Comparison of ENCODE assay signal across 16 mouse cellular contexts in genomic region chr1:149809527-149809926, GRCm38 (mm10).
DNase-seq lines count a peak whose midpoint lies in the region; ATAC-seq and TF ChIP-seq lines count a peak whose summit lies in the region.
"Had no signal": no experiment of that assay in that cellular context is flagged by ENCODE, and none has a peak within 500 bp of the region (broad histone marks: within the 10 kb centered on the region; RNA-seq: fewer than 3 reads in every experiment).

No protein-coding gene starts in this region.

- TF ChIP-seq CTCF in kidney, postnatal 0 days (IDR thresholded peaks at IDR 0.05; ENCODE audit: low read depth): peak; percentile 68
- peak; percentile 78 for TF ChIP-seq CTCF in midbrain, postnatal 0 days (IDR thresholded peaks at IDR 0.05)

- H3K4me2 ChIP-seq in embryonic facial prominence, embryonic 11.5 days (ENCODE audit: low read depth, low read length): no peak overlapping the region
- H3K4me2 ChIP-seq in kidney, postnatal 0 days (ENCODE audit: low read length): no peak overlapping the region
- no peak overlapping the region for H3K4me2 ChIP-seq in midbrain, postnatal 0 days (ENCODE audit: low read depth, low read length, poor library complexity, severe bottlenecking)
- H3K4me2 ChIP-seq: lung, embryonic 15.5 days; neural tube, embryonic 13.5 days had no signal

- H3K4me1 ChIP-seq in embryonic facial prominence, embryonic 11.5 days (ENCODE audit: control insufficient read depth, insufficient read depth, low read length): no peaks in the 10 kb centered on the region
- no peaks in the 10 kb centered on the region for H3K4me1 ChIP-seq in embryonic facial prominence, embryonic 10.5 days
- H3K4me1 ChIP-seq in kidney, postnatal 0 days (replicated peaks; ENCODE audit: insufficient read depth, low read length): no peaks in the 10 kb centered on the region
- H3K4me1 ChIP-seq in midbrain, postnatal 0 days (ENCODE audit: insufficient read depth, low read length): no peaks in the 10 kb centered on the region
- no peaks in the 10 kb centered on the region for H3K4me1 ChIP-seq in midbrain, embryonic 10.5 days
- H3K4me1 ChIP-seq: lung, embryonic 15.5 days; neural tube, embryonic 13.5 days had no signal

- peak; percentile 15 for DNase-seq in embryonic facial prominence, embryonic 11.5 days (ENCODE audit: low spot score)
- DNase-seq in embryonic facial prominence, embryonic 10.5 days (ENCODE audit: low spot score): no peak
- peak; percentile 31 for DNase-seq in kidney, postnatal 0 days (ENCODE audit: low spot score)
- no peak for DNase-seq in kidney, postnatal 36 days
- DNase-seq in midbrain, postnatal 0 days (ENCODE audit: low spot score): peak; percentile 38
- no peak for DNase-seq in midbrain, embryonic 10.5 days (ENCODE audit: low spot score)
- no peak for DNase-seq in ovary, adult 18-20 months (ENCODE audit: low spot score)
- DNase-seq in adrenal gland, postnatal 25 days: no peak
- DNase-seq: adrenal gland, adult 2 months; heart, adult 11 months; heart, postnatal 4 days; layer of hippocampus, adult 9-11 months; left cerebral cortex, postnatal 4 days had no signal

- no peaks in the 10 kb centered on the region for H3K27me3 ChIP-seq in embryonic facial prominence, embryonic 11.5 days (ENCODE audit: control insufficient read depth, insufficient read depth, low read length)
- no peaks in the 10 kb centered on the region for H3K27me3 ChIP-seq in embryonic facial prominence, embryonic 10.5 days (replicated peaks; ENCODE audit: low read depth, poor library complexity, severe bottlenecking)
- H3K27me3 ChIP-seq in kidney, postnatal 0 days (ENCODE audit: insufficient read depth, low read length): no peaks in the 10 kb centered on the region
- no peaks in the 10 kb centered on the region for H3K27me3 ChIP-seq in midbrain, postnatal 0 days (ENCODE audit: insufficient read depth, low read length)
- H3K27me3 ChIP-seq in midbrain, embryonic 10.5 days (ENCODE audit: low read depth, poor library complexity, severe bottlenecking): no peaks in the 10 kb centered on the region
- H3K27me3 ChIP-seq: lung, embryonic 15.5 days; neural tube, embryonic 13.5 days had no signal

- H3K9ac ChIP-seq in embryonic facial prominence, embryonic 11.5 days (replicated peaks; ENCODE audit: low read length): no peak overlapping the region
- no peak overlapping the region for H3K9ac ChIP-seq in kidney, postnatal 0 days (ENCODE audit: low read depth, low read length)
- H3K9ac ChIP-seq in midbrain, postnatal 0 days (replicated peaks; ENCODE audit: low read length, poor library complexity, severe bottlenecking): no peak overlapping the region
- H3K9ac ChIP-seq: lung, embryonic 15.5 days; neural tube, embryonic 13.5 days had no signal

- no peak for ATAC-seq in embryonic facial prominence, embryonic 11.5 days (replicated peaks; ENCODE audit: insufficient number of reproducible peaks, low FRiP score, low TSS enrichment, low read depth)
- no peak for ATAC-seq in kidney, postnatal 0 days (replicated peaks; ENCODE audit: low FRiP score, low read depth)
- ATAC-seq in midbrain, postnatal 0 days (ENCODE audit: low FRiP score): no peak
- ATAC-seq: midbrain, embryonic 16.5 days had no signal

- H3K4me3 ChIP-seq in embryonic facial prominence, embryonic 11.5 days (ENCODE audit: low read depth, low read length): no peak overlapping the region
- H3K4me3 ChIP-seq in embryonic facial prominence, embryonic 10.5 days: no peak overlapping the region
- no peak overlapping the region for H3K4me3 ChIP-seq in kidney, postnatal 0 days (replicated peaks; ENCODE audit: low read depth, low read length)
- H3K4me3 ChIP-seq in midbrain, postnatal 0 days (ENCODE audit: low read depth, low read length): no peak overlapping the region
- H3K4me3 ChIP-seq in midbrain, embryonic 10.5 days: no peak overlapping the region
- H3K4me3 ChIP-seq: lung, embryonic 15.5 days; neural tube, embryonic 13.5 days had no signal

- WGBS in embryonic facial prominence, embryonic 11.5 days: 83% methylated on average over 1 of the region's 1 CpGs
- 91% methylated on average over 1 of the region's 1 CpGs for WGBS in embryonic facial prominence, embryonic 10.5 days
- 75% methylated on average over 1 of the region's 1 CpGs for WGBS in kidney, postnatal 0 days
- WGBS in midbrain, postnatal 0 days: 60% methylated on average over 1 of the region's 1 CpGs
- WGBS in midbrain, embryonic 10.5 days: 89% methylated on average over 1 of the region's 1 CpGs

- no peaks in the 10 kb centered on the region for H3K36me3 ChIP-seq in embryonic facial prominence, embryonic 11.5 days (replicated peaks; ENCODE audit: control insufficient read depth, insufficient read depth, low read depth, low read length)
- H3K36me3 ChIP-seq in embryonic facial prominence, embryonic 10.5 days (replicated peaks): no peaks in the 10 kb centered on the region
- H3K36me3 ChIP-seq in kidney, postnatal 0 days (ENCODE audit: insufficient read depth, low read length): no peaks in the 10 kb centered on the region
- H3K36me3 ChIP-seq in midbrain, postnatal 0 days (ENCODE audit: insufficient read depth, low read length): no peaks in the 10 kb centered on the region
- no peaks in the 10 kb centered on the region for H3K36me3 ChIP-seq in midbrain, embryonic 10.5 days
- H3K36me3 ChIP-seq: lung, embryonic 15.5 days; neural tube, embryonic 13.5 days had no signal

- no peaks in the 10 kb centered on the region for H3K9me3 ChIP-seq in embryonic facial prominence, embryonic 11.5 days (replicated peaks; ENCODE audit: control insufficient read depth, low read length)
- H3K9me3 ChIP-seq in embryonic facial prominence, embryonic 10.5 days: no peaks in the 10 kb centered on the region
- no peaks in the 10 kb centered on the region for H3K9me3 ChIP-seq in kidney, postnatal 0 days (replicated peaks; ENCODE audit: low read length)
- H3K9me3 ChIP-seq in midbrain, postnatal 0 days (ENCODE audit: low read length): no peaks in the 10 kb centered on the region
- no peaks in the 10 kb centered on the region for H3K9me3 ChIP-seq in midbrain, embryonic 10.5 days (replicated peaks)
- H3K9me3 ChIP-seq: lung, embryonic 15.5 days; neural tube, embryonic 13.5 days had no signal

- no peak overlapping the region for H3K27ac ChIP-seq in embryonic facial prominence, embryonic 11.5 days (replicated peaks; ENCODE audit: low read depth, low read length)
- no peak overlapping the region for H3K27ac ChIP-seq in embryonic facial prominence, embryonic 10.5 days (replicated peaks)
- H3K27ac ChIP-seq in kidney, postnatal 0 days: no peak overlapping the region
- no peak overlapping the region for H3K27ac ChIP-seq in midbrain, postnatal 0 days (ENCODE audit: low read depth, low read length)
- H3K27ac ChIP-seq in midbrain, embryonic 10.5 days (replicated peaks): no peak overlapping the region
- H3K27ac ChIP-seq: lung, embryonic 15.5 days; neural tube, embryonic 13.5 days had no signal

Comparison
In these comparisons a context has a peak if more than half of its experiments do, and no peak if none do; other contexts are left out.
1. DNase-seq: peak in embryonic facial prominence, embryonic 11.5 days (single experiment), kidney, postnatal 0 days (single experiment) and midbrain, postnatal 0 days (single experiment); none in embryonic facial prominence, embryonic 10.5 days (single experiment), kidney, postnatal 36 days (0 of 2), midbrain, embryonic 10.5 days (single experiment), ovary, adult 18-20 months (single experiment) and adrenal gland, postnatal 25 days (single experiment).